Mouse (Mus musculus): Measurements from ENCODE around the gene Fam43a. TPM values are rescaled to one million over a fixed set of nuclear protein-coding genes. Genes with fewer than 3 reads are reported as not detected.

The Fam43a gene
- 11.0 and 16.9 TPM in 2 replicates for polyA plus RNA-seq (2016; fragmentation: Nextera tagmentation; extraction: Ambion mirVana)

- H3K36me3 ChIP-seq, result no peaks in the 10 kb centered on the region; the same call in 1 of the 2 replicates
- H3K9me3 ChIP-seq (replicated peaks), result no peaks in the 10 kb centered on the region
- under 1% methylated on average over 63 of the region's 63 CpGs for WGBS
- peak within 1 kb of the TSS; percentile 69 for H3K4me3 ChIP-seq
- H3K27ac ChIP-seq, result peak within 1 kb of the TSS; percentile 86
- peak; percentile 87 for DNase-seq (ENCODE audit: low spot score)
- H3K4me1 ChIP-seq, result peaks cover 67% of the 10 kb centered on the region
- peaks cover 45% of the 10 kb centered on the region for H3K27me3 ChIP-seq (ENCODE audit: low read depth, poor library complexity, severe bottlenecking)
Observed at GRCm38 (mm10) chr16:30599491-30600268, at the start of gene Fam43a. Gene Fam43a (plus strand): TSS chr16:30599723.

GRCm38 (mm10) chr16:30549966-30550747 lies 49.4 kb upstream of the Fam43a start:
- H3K4me3 ChIP-seq, result peak overlapping the region; percentile 85
- H3K27me3 ChIP-seq (ENCODE audit: low read depth, poor library complexity, severe bottlenecking), result peaks cover 13% of the 10 kb centered on the region; the same call in 1 of the 2 replicates
- H3K4me1 ChIP-seq, result peaks cover 22% of the 10 kb centered on the region
- peak overlapping the region; percentile 97 for H3K27ac ChIP-seq
- peak; percentile 91 for DNase-seq (ENCODE audit: low spot score)
- peaks cover 29% of the 10 kb centered on the region for H3K36me3 ChIP-seq
- H3K9me3 ChIP-seq (replicated peaks), result no peaks in the 10 kb centered on the region
- 1% methylated on average over 63 of the region's 63 CpGs for WGBS

- Histone ChIP-seq H3K4me3 (peak within 1 kb of the TSS; percentile 85), H3K9me3 (replicated peaks) (no peaks in the 10 kb centered on the region), H3K27me3 (ENCODE audit: low read depth, poor library complexity, severe bottlenecking) (peaks cover 13% of the 10 kb centered on the region; the same call in 1 of the 2 replicates), H3K4me1 (peaks cover 22% of the 10 kb centered on the region), H3K36me3 (peaks cover 23% of the 10 kb centered on the region), H3K27ac (peak within 1 kb of the TSS; percentile 97)
- DNase-seq (ENCODE audit: low spot score), result no peak
- WGBS, result 9% methylated on average over 14 of the region's 14 CpGs
Observed at GRCm38 (mm10) chr16:30550748-30551192, 48.8 kb upstream of the Fam43a start, which contains the start of gene Tmem44. Gene Tmem44 (minus strand): TSS chr16:30550842.

- DNase-seq (ENCODE audit: low spot score), result peak; percentile 35
- no peak overlapping the region for H3K4me3 ChIP-seq
- no peaks in the 10 kb centered on the region for H3K9me3 ChIP-seq (replicated peaks)
- WGBS, result 53% methylated on average over 11 of the region's 11 CpGs
- H3K4me1 ChIP-seq, result peaks cover 22% of the 10 kb centered on the region
- peaks cover 13% of the 10 kb centered on the region; the same call in 1 of the 2 replicates for H3K27me3 ChIP-seq (ENCODE audit: low read depth, poor library complexity, severe bottlenecking)
- peaks cover 24% of the 10 kb centered on the region for H3K36me3 ChIP-seq
- peak overlapping the region; percentile 58; the same call in 1 of the 2 replicates for H3K27ac ChIP-seq
Observed at GRCm38 (mm10) chr16:30552621-30553338, 46.7 kb upstream of the Fam43a start.

- peaks cover 38% of the 10 kb centered on the region for H3K36me3 ChIP-seq
- no peak overlapping the region for H3K27ac ChIP-seq
- no peaks in the 10 kb centered on the region for H3K9me3 ChIP-seq (replicated peaks)
- H3K4me1 ChIP-seq, result peaks cover 22% of the 10 kb centered on the region
- H3K27me3 ChIP-seq (ENCODE audit: low read depth, poor library complexity, severe bottlenecking), result peaks cover 10% of the 10 kb centered on the region; the same call in 1 of the 2 replicates
- WGBS, result 97% methylated on average over 8 of the region's 8 CpGs
- no peak for DNase-seq (ENCODE audit: low spot score)
- no peak overlapping the region for H3K4me3 ChIP-seq
Observed at GRCm38 (mm10) chr16:30554109-30554508, 45.4 kb upstream of the Fam43a start.

- WGBS, result 94% methylated on average over 5 of the region's 5 CpGs
- peaks cover 89% of the 10 kb centered on the region for H3K36me3 ChIP-seq
- no peak for DNase-seq (ENCODE audit: low spot score)
- H3K4me1 ChIP-seq, result no peaks in the 10 kb centered on the region
- no peak overlapping the region for H3K4me3 ChIP-seq
- H3K27ac ChIP-seq, result no peak overlapping the region
- no peaks in the 10 kb centered on the region for H3K9me3 ChIP-seq (replicated peaks)
- H3K27me3 ChIP-seq (ENCODE audit: low read depth, poor library complexity, severe bottlenecking), result no peaks in the 10 kb centered on the region
Observed at GRCm38 (mm10) chr16:30559312-30559992, 40.1 kb upstream of the Fam43a start.

- Histone ChIP-seq H3K4me3 (no peak overlapping the region), H3K4me1 (no peaks in the 10 kb centered on the region), H3K36me3 (peaks cover 96% of the 10 kb centered on the region), H3K27ac (no peak overlapping the region), H3K27me3 (ENCODE audit: low read depth, poor library complexity, severe bottlenecking) (no peaks in the 10 kb centered on the region), H3K9me3 (replicated peaks) (no peaks in the 10 kb centered on the region)
- 95% methylated on average over 4 of the region's 4 CpGs for WGBS
- no peak for DNase-seq (ENCODE audit: low spot score)
Observed at GRCm38 (mm10) chr16:30560601-30561000, 38.9 kb upstream of the Fam43a start.

GRCm38 (mm10) chr16:30565631-30566030 lies 33.9 kb upstream of the Fam43a start:
- Histone ChIP-seq H3K9me3 (replicated peaks) (no peaks in the 10 kb centered on the region), H3K27ac (no peak overlapping the region), H3K4me1 (no peaks in the 10 kb centered on the region), H3K4me3 (no peak overlapping the region), H3K36me3 (peaks cover 99% of the 10 kb centered on the region), H3K27me3 (ENCODE audit: low read depth, poor library complexity, severe bottlenecking) (no peaks in the 10 kb centered on the region)
- DNase-seq (ENCODE audit: low spot score), result no peak
- 97% methylated on average over 6 of the region's 6 CpGs for WGBS

GRCm38 (mm10) chr16:30570173-30570572 lies 29.4 kb upstream of the Fam43a start:
- Histone ChIP-seq H3K36me3 (peaks cover 99% of the 10 kb centered on the region), H3K4me3 (no peak overlapping the region), H3K4me1 (no peaks in the 10 kb centered on the region), H3K27me3 (ENCODE audit: low read depth, poor library complexity, severe bottlenecking) (no peaks in the 10 kb centered on the region), H3K9me3 (replicated peaks) (no peaks in the 10 kb centered on the region), H3K27ac (no peak overlapping the region)
- 90% methylated on average over 4 of the region's 4 CpGs for WGBS
- no peak for DNase-seq (ENCODE audit: low spot score)

GRCm38 (mm10) chr16:30571378-30571777 lies 28.1 kb upstream of the Fam43a start:
- Histone ChIP-seq H3K4me3 (no peak overlapping the region), H3K27me3 (ENCODE audit: low read depth, poor library complexity, severe bottlenecking) (no peaks in the 10 kb centered on the region), H3K4me1 (no peaks in the 10 kb centered on the region), H3K9me3 (replicated peaks) (no peaks in the 10 kb centered on the region), H3K27ac (no peak overlapping the region), H3K36me3 (peaks cover 99% of the 10 kb centered on the region)
- 94% methylated on average over 5 of the region's 5 CpGs for WGBS
- no peak for DNase-seq (ENCODE audit: low spot score)

- 72% methylated on average over 4 of the region's 4 CpGs for WGBS
- Histone ChIP-seq H3K27me3 (ENCODE audit: low read depth, poor library complexity, severe bottlenecking) (no peaks in the 10 kb centered on the region), H3K27ac (no peak overlapping the region), H3K4me3 (no peak overlapping the region), H3K4me1 (no peaks in the 10 kb centered on the region), H3K9me3 (replicated peaks) (no peaks in the 10 kb centered on the region), H3K36me3 (peaks cover 99% of the 10 kb centered on the region)
- no peak for DNase-seq (ENCODE audit: low spot score)
Observed at GRCm38 (mm10) chr16:30572239-30572638, 27.3 kb upstream of the Fam43a start.

GRCm38 (mm10) chr16:30575815-30576214 lies 23.7 kb upstream of the Fam43a start:
- Histone ChIP-seq H3K4me1 (no peaks in the 10 kb centered on the region), H3K27ac (no peak overlapping the region), H3K9me3 (replicated peaks) (no peaks in the 10 kb centered on the region), H3K36me3 (peaks cover 100% of the 10 kb centered on the region), H3K27me3 (ENCODE audit: low read depth, poor library complexity, severe bottlenecking) (no peaks in the 10 kb centered on the region), H3K4me3 (no peak overlapping the region)
- no peak for DNase-seq (ENCODE audit: low spot score)
- 90% methylated on average over 7 of the region's 7 CpGs for WGBS

Data from limb, embryonic 10.5 days (tissue).